Mouse (Mus musculus) megakaryocyte, embryonic 14.5 days (primary cell): ENCODE measurements around the gene Mcts2. TPM values are rescaled to one million over a fixed set of nuclear protein-coding genes. Genes with fewer than 3 reads are reported as not detected.

ENCODE experiments used
- H3K27me3 ChIP-seq: replicated peaks from 2 replicates; pipeline ENCODE3; 2012; ENCODE audit warnings: inconsistent platforms
- H3K36me3 ChIP-seq: replicated peaks from 2 replicates; pipeline ENCODE3; 2012; ENCODE audit warnings: low read length, inconsistent platforms, mixed read lengths
- H3K4me1 ChIP-seq: 2 replicates; pipeline ENCODE4 v1.6.1; 2012; ENCODE audit warnings: inconsistent platforms
- H3K4me3 ChIP-seq: replicated peaks from 2 replicates; pipeline ENCODE3; 2012; ENCODE audit warnings: moderate library complexity, mild to moderate bottlenecking, inconsistent platforms
- H3K9me3 ChIP-seq: 2 replicates; pipeline ENCODE4 v1.6.1; 2012; ENCODE audit warnings: inconsistent platforms
- FLI1 ChIP-seq: IDR thresholded peaks from 2 replicates; pipeline ENCODE4 v1.6.1; 2012; ENCODE audit warnings: low read length, inconsistent platforms, mixed read lengths
- GATA1 ChIP-seq: IDR thresholded peaks from 3 replicates; pipeline ENCODE4 v1.6.1; 2012; ENCODE audit warnings: mixed read lengths, low read length, inconsistent platforms, borderline replicate concordance
- polyA plus RNA-seq: library from polyadenylated mRNA; stranded (reverse); fragments of >175 nt; gene quantifications from 2 replicates; pipeline ENCODE4 v1.2.3, GENCODE M21; 2012; ENCODE audit warnings: low replicate concordance; ENCODE audit not compliant: insufficient read depth

The Mcts2 gene
- polyA plus RNA-seq, 1 experiment, result not detected

DNA sequence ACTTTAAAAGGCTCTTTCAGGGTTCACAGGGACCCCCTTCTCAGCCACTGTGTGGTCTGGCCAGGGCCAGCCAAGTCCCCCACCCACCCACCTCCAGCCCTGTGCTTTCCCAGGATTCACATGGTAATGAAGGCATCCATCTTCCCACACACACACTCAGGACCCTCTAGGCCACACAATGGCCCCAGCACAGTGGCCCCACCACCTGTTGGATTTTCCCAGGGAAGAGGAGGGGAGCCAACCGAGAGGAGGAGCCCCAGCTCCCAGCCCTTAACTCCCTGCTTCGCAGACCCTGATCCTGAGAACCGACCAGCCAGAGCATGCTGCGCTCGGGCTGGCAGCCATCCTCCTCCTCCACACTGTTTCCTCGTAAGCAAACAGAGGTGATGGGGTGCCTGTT lies 31.2 kb downstream of the Mcts2 start:
- Histone ChIP-seq H3K4me3 (no peak overlapping the region), H3K36me3 (peaks cover 14% of the 10 kb centered on the region), H3K9me3 (no peaks in the 10 kb centered on the region), H3K27me3 (peaks cover 13% of the 10 kb centered on the region), H3K4me1 (no peaks in the 10 kb centered on the region)
- no peak for TF ChIP-seq GATA1
- no peak for TF ChIP-seq FLI1

DNA sequence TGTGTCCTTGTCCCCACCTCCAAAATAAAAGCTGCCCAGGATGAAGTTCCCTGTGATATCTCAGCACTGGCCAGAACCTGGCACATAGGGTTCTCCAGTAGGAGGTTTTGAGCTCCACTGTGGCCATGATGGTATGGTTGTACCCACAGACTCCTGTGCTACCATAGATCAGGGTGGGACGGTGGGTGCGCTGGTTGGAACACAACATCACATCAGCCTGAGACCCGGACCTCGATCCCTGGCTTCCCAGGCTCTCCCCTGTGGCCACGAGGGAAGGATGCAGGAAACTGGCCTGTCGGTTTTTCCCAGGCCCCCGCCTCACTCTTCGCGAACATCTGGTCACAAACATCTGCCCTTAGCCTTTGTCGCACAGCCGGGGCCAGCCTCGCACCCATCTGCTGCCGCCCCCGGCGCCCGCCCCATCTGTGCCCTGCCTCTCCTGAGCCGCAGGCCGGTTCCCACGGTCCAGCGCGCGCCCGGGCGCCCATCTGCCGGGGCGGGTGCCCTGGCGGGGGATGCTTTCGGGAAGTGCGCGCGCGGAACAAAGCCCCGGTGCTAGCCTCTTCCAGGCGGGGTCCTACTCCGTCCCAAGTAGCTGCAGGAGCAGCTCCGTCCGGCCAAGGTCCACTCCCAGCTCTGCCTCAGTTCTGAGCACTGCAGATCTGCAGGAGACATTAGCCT lies 37.0 kb downstream of the Mcts2 start:
- no peak for TF ChIP-seq GATA1
- TF ChIP-seq FLI1, result no peak
- Histone ChIP-seq H3K36me3 (no peaks in the 10 kb centered on the region), H3K4me1 (peaks cover 34% of the 10 kb centered on the region), H3K27me3 (peaks cover 34% of the 10 kb centered on the region), H3K4me3 (peak overlapping the region; percentile 28), H3K9me3 (no peaks in the 10 kb centered on the region)

DNA sequence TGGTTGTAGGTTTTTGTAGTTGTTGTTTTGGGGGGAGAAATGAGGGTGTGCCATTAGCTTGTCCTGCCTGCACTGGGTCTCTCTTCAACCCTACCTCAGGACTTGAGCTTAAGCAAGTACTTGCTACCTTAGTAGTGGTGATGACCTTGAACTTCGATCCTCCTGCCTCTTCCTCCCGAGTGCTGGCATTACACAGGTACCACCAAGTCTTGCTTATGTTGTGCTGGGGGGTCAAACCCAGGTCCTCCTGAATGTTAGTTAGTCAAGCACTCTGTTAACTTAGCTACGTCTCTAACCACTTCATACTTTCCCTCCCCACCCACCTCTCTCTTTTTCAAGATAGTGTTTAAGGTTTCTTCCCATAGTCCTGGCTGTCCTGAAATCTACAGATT lies 37.5 kb downstream of the Mcts2 start:
- Histone ChIP-seq H3K4me3 (no peak overlapping the region), H3K9me3 (no peaks in the 10 kb centered on the region), H3K4me1 (peaks cover 39% of the 10 kb centered on the region), H3K36me3 (no peaks in the 10 kb centered on the region), H3K27me3 (peaks cover 31% of the 10 kb centered on the region)
- TF ChIP-seq GATA1, result no peak
- TF ChIP-seq FLI1, result no peak

DNA sequence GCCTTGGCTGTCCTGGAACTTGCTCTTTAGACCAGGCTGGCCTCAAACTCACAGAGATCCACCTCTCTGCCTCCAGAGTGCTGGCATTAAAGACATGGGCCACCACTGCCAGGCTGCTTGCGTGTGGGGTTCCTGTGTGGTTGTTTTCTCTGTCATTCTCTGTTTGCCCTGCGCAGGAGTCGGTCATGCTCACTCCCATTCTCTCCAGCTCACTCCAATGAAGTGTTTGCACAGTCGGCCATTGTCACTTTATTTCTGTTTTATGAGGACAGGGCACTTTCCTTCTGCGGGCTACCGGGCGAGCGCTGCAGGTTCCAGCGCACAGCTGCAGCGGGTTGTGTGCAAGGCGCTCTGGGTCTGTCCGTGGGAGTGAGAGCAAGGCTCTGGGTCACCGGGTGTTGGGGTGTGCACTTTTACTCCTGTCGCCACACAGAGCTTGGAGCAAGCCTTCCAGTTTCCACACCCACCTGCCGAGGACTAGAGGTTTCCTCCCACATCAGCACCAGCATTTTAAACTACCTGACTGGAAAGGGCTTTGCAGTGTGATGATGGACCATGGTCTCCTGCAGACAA lies 38.4 kb downstream of the Mcts2 start:
- peaks cover 47% of the 10 kb centered on the region for H3K4me1 ChIP-seq

DNA sequence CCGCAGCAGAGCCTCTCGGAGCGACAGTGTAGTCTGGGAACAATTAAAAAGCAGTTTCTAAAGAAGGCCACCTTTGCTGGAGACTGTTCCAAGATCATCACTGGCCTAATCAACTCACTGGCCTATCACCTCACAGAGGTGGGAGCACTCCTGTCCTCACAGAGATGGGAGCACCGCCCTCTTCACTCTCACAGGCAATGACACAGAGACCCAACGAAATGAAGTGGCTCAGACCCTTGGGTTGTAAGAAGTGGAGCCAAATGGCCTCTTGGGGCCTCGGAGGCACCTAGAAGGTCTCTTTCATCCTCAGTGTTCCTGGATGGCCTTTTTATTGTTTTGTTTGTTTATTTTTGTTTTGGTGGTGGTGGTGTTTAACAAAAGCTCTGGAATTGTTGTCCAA lies 39.4 kb downstream of the Mcts2 start:
- peaks cover 47% of the 10 kb centered on the region for H3K4me1 ChIP-seq

More for the DNA sequence above, 38.4 kb downstream of the Mcts2 start:
- H3K4me3 ChIP-seq, result no peak overlapping the region
- H3K27me3 ChIP-seq, result peaks cover 34% of the 10 kb centered on the region
- no peak for TF ChIP-seq FLI1
- no peak for TF ChIP-seq GATA1
- H3K9me3 ChIP-seq, result no peaks in the 10 kb centered on the region
- H3K36me3 ChIP-seq, result no peaks in the 10 kb centered on the region

DNA sequence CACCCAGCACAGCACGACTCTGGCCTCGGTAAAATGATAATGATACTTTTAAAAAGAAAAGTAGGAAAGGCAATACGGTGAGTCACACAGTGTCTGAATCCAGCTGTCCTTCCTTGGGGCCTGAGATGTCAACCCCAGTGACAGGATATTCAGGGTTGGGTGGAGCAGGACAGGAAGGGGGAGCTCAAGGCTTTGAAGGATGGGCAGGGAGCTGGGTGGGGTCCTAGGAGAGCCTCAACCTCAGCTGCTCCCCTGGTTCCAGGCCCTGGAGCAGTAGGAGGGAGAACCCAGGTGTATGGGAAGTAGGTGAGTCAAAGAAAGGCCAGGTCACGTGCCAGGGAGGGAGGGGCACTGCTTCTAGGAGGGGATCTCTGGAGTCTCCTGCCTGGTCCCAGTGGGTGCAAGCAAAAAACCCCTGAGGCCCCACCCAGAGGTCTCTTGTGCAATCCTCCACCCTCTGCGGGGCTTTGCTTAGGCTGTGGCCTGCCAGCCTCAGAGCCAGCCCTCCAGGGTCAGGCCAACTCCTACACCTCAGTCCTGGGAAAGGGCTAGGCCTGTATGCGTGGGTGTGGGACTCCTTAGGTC lies 40.0 kb downstream of the Mcts2 start:
- Histone ChIP-seq H3K36me3 (no peaks in the 10 kb centered on the region), H3K4me1 (peaks cover 47% of the 10 kb centered on the region)
- no peak for TF ChIP-seq FLI1
- TF ChIP-seq GATA1, result no peak

More for the DNA sequence above, 39.4 kb downstream of the Mcts2 start:
- Histone ChIP-seq H3K36me3 (no peaks in the 10 kb centered on the region), H3K9me3 (no peaks in the 10 kb centered on the region), H3K4me3 (no peak overlapping the region), H3K27me3 (peaks cover 34% of the 10 kb centered on the region)
- no peak for TF ChIP-seq GATA1
- no peak for TF ChIP-seq FLI1

DNA sequence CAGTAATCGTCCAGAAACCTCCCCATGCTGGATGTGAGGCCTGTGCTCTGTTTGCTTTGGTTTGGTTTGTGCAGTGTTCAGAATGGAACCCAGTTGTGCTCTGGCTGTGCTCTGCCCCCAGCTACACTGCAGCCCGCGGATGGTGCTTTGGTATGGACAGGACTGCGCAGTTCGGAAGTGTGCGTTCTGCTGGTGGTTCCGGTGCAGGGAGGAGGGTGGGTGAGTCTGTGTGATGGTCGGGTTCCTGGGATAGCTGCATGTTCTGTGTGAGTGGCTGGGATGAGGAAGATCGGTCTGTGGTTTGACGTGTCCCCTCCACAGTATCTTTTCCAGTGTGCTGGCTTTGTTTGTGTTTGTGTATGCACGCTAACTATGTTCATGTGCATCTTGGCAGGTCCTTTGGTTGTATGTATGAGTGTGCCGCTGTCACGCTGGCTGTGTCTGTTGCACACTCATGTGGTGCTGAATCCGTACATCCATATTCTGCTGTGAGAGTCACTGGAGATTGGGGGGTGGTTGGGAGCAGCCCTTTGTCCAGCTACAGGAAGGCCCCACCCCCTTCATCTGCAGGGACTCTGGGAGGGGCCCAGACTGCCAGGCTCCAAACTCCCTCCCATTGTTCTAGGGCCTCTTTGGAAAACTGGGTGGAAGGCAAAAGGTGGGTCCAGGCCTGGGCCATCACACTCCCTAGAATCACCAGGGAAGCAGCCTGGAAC lies 41.1 kb downstream of the Mcts2 start:
- no peak for TF ChIP-seq GATA1
- TF ChIP-seq FLI1, result no peak
- Histone ChIP-seq H3K4me1 (peaks cover 50% of the 10 kb centered on the region), H3K36me3 (no peaks in the 10 kb centered on the region), H3K9me3 (no peaks in the 10 kb centered on the region), H3K4me3 (peak overlapping the region; percentile 10), H3K27me3 (peaks cover 31% of the 10 kb centered on the region)

More for the DNA sequence above, 40.0 kb downstream of the Mcts2 start:
- Histone ChIP-seq H3K9me3 (no peaks in the 10 kb centered on the region), H3K27me3 (peaks cover 34% of the 10 kb centered on the region), H3K4me3 (no peak overlapping the region)

DNA sequence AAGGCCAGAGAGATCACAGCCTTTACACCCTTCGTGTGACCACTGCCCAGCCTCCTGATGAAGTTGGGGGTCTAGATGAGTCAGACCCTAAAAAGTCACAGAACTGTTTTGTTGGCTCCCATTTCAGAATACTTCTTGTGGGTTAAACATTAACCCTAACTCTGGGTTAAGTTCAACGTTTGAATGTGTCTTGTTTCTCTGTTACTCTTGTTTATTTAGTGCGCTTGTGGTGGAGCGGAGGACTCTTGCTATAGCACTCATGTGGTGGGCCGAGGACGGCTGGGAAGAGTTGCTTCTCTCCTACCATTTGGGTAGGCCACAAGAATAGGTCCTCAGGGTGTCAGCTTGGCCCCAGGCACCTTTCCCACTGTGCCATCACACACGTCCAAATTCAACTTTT lies 41.8 kb downstream of the Mcts2 start:
- Histone ChIP-seq H3K4me3 (no peak overlapping the region), H3K36me3 (no peaks in the 10 kb centered on the region), H3K9me3 (no peaks in the 10 kb centered on the region), H3K27me3 (peaks cover 27% of the 10 kb centered on the region), H3K4me1 (peaks cover 55% of the 10 kb centered on the region)
- no peak for TF ChIP-seq FLI1
- TF ChIP-seq GATA1, result no peak

DNA sequence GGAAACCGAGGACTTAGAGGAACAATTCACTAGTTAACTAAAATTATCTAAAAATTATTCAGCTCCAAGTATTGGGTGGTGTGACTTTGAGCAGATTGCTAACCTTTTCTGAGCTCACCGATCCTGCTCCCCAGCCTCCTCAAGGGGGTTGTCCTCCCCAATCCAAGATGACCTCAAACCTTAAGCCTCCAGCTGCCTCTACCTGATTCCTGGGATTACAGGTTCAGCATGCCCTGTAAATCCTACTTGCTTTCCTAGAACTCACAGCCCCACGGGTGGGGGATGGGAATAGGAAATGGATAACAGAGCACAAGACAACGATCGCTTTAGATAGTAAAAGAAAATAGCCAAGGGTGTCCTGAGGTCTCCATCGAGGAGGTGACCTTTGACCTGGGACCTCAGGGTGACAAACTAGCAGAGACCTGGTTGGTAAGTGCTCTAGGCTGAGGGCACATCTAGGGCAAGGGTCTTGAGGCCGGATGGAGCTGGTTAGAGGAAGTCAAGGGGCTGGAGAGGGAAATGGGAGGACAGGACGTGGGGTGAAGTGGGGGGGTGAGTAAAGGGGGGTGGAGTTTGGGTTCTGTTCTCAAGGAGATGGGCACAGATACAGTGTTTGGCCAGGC lies 42.3 kb downstream of the Mcts2 start:
- Histone ChIP-seq H3K4me3 (no peak overlapping the region), H3K27me3 (peaks cover 22% of the 10 kb centered on the region), H3K9me3 (no peaks in the 10 kb centered on the region), H3K36me3 (no peaks in the 10 kb centered on the region), H3K4me1 (peaks cover 56% of the 10 kb centered on the region)
- no peak for TF ChIP-seq GATA1
- TF ChIP-seq FLI1, result no peak
